Mouse (Mus musculus) liver, postnatal 0 days (tissue): Measurements from ENCODE around the gene Aldh4a1. TPM values are rescaled to one million over a fixed set of nuclear protein-coding genes. Genes with fewer than 3 reads are reported as not detected.

Source experiments
- ATAC-seq: fragments of 200-750 bp; cut with Nextera tagmentation; 2 replicates; pipeline ENCODE4 v1.8.0; 2017; ENCODE audit warnings: mild to moderate bottlenecking, moderate library complexity
- DNase-seq: peaks from one replicate; pipeline ENCODE4 v3.0.0-alpha.2; 2016
- H3K27ac ChIP-seq: fragments of 300-500 bp; sonication (generic); 2 replicates; pipeline ENCODE4 v1.5.1; 2014; ENCODE audit warnings: antibody characterized with exemption, moderate library complexity, mild to moderate bottlenecking, low read depth
- H3K27me3 ChIP-seq: fragments of 300-500 bp; sonication (generic); 2 replicates; pipeline ENCODE4 v1.6.1; 2014; ENCODE audit warnings: low read length, control low read depth, mixed read lengths; ENCODE audit not compliant: insufficient read depth
- H3K36me3 ChIP-seq: fragments of 300-500 bp; sonication (generic); replicated peaks from 2 replicates; pipeline ENCODE4 v1.6.1; 2014; ENCODE audit warnings: mild to moderate bottlenecking, control low read depth, low read length, moderate library complexity, mixed read lengths; ENCODE audit not compliant: insufficient read depth
- H3K4me1 ChIP-seq: fragments of 300-500 bp; sonication (generic); 2 replicates; pipeline ENCODE4 v1.6.1; 2014; ENCODE audit warnings: antibody characterized with exemption, mild to moderate bottlenecking, control low read depth; ENCODE audit not compliant: insufficient read depth
- H3K4me2 ChIP-seq: fragments of 300-500 bp; sonication (generic); 2 replicates; pipeline ENCODE4 v1.6.1; 2014; ENCODE audit warnings: low read depth, mild to moderate bottlenecking, low read length, moderate library complexity, mixed read lengths
- H3K4me3 ChIP-seq: fragments of 300-500 bp; sonication (generic); 2 replicates; pipeline ENCODE4 v1.5.1; 2014; ENCODE audit warnings: low read depth, low read length
- H3K9ac ChIP-seq: fragments of 300-500 bp; sonication (generic); replicated peaks from 2 replicates; pipeline ENCODE4 v1.6.1; 2014; ENCODE audit warnings: mild to moderate bottlenecking, moderate library complexity
- H3K9me3 ChIP-seq: fragments of 300-500 bp; sonication (generic); 2 replicates; pipeline ENCODE4 v1.6.1; 2016; ENCODE audit warnings: mild to moderate bottlenecking, control low read depth, low read length, mixed read lengths
- CTCF ChIP-seq: sonication (generic); IDR thresholded peaks from 2 replicates; pipeline ENCODE4 v1.5.1; 2016; ENCODE audit warnings: antibody characterized with exemption, low read depth
- EP300 ChIP-seq: IDR thresholded peaks from 2 replicates; pipeline ENCODE4 v1.6.1; 2016; ENCODE audit warnings: antibody characterized with exemption, low read depth, mild to moderate bottlenecking
- WGBS: fragments of 180-500 bp; shearing (Covaris S2); extraction: QIAGEN DNeasy Blood & Tissue Kit; methylation state at CpG from one replicate; pipeline ENCODE4 v1.1.7; 2014; ENCODE audit not compliant: insufficient replicate concordance; 5-methylcytosine and 5-hydroxymethylcytosine counted together
- polyA plus RNA-seq: library from polyadenylated mRNA; unstranded; fragments of >200 nt; fragmentation: Nextera tagmentation; extraction: Ambion mirVana; gene quantifications from 2 replicates; pipeline ENCODE4 v1.2.1, GENCODE M21; 2015

Gene Aldh4a1
- polyA plus RNA-seq, 1 experiment from 2014 or later = 86.3 TPM

GRCm38 (mm10) chr4:139576251-139576880 lies 46.3 kb upstream of the Aldh4a1 start:
- 56% methylated on average over 14 of the region's 14 CpGs for WGBS
- no peak for ATAC-seq
- Histone ChIP-seq H3K9me3 (no peaks in the 10 kb centered on the region), H3K36me3 (no peaks in the 10 kb centered on the region), H3K4me1 (peaks cover 31% of the 10 kb centered on the region), H3K27ac (peak overlapping the region; percentile 39), H3K4me3 (peak overlapping the region; percentile 77), H3K27me3 (peaks cover 18% of the 10 kb centered on the region), H3K9ac (peak overlapping the region; percentile 33; the same call in 1 of the 2 replicates), H3K4me2 (peak overlapping the region; percentile 92)
- DNase-seq = no peak
- TF ChIP-seq CTCF (no peak), EP300 (no peak)

DNA sequence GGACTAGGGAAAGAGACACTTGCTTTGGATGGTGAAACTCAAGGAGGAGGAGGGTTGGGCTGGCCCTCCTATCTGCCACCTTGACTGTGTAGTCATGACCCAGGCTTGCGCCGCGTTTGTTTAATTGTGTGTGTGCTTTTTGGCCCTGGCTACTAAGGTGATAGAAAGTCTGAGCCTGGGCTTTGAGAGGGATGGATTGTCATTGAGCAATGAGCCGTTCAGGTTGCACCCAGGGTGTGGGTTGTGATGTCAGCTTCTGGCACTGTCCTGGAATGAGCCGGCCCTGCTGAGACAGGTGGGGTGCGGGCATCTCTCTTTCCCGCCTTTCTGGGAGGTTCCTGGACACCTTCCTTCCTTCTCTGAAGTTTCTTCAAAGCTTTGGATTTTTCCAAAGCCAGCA lies 45.7 kb upstream of the Aldh4a1 start:
- H3K4me3 ChIP-seq = peak overlapping the region; percentile 77; the same call in 1 of the 2 replicates
- DNase-seq (peak; percentile 64), ATAC-seq (peak; percentile 12)
- H3K27ac ChIP-seq = peak overlapping the region; percentile 39; the same call in 1 of the 2 replicates
- WGBS = 52% methylated on average over 7 of the region's 7 CpGs
- H3K27me3 ChIP-seq = peaks cover 18% of the 10 kb centered on the region
- peaks cover 37% of the 10 kb centered on the region for H3K4me1 ChIP-seq
- H3K4me2 ChIP-seq = peak overlapping the region; percentile 92
- no peaks in the 10 kb centered on the region for H3K36me3 ChIP-seq
- TF ChIP-seq CTCF (no peak), EP300 (no peak)
- H3K9ac ChIP-seq = no peak overlapping the region; the same call in 1 of the 2 replicates
- no peaks in the 10 kb centered on the region for H3K9me3 ChIP-seq

DNA sequence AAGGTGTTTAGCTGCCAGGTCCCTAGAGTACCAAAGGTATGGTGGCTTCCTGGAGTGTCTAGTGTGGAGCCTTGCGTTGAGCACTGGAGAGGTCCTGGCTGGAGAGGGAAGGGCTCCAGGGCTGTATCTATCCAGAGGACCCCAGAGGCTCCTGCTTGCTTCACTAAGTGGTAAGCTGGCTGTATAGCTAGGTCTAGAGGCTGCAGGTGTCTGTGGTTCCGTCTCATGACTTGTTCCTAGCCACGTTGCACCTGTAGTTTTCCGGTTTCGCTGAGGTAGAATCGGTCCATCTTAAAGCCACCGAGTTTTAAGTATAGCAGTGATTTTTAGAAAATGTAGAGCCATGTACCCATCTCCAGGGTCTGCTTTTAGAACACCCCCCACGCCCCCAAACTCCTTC lies 44.3 kb upstream of the Aldh4a1 start:
- H3K9me3 ChIP-seq = no peaks in the 10 kb centered on the region
- no peak overlapping the region for H3K4me3 ChIP-seq
- peak overlapping the region; percentile 77 for H3K27ac ChIP-seq
- DNase-seq (no peak), ATAC-seq (no peak)
- WGBS = 77% methylated on average over 8 of the region's 8 CpGs
- peak overlapping the region; percentile 33 for H3K4me2 ChIP-seq
- no peaks in the 10 kb centered on the region for H3K36me3 ChIP-seq
- no peak overlapping the region for H3K9ac ChIP-seq
- no peak for TF ChIP-seq CTCF
- no peak for TF ChIP-seq EP300
- peaks cover 46% of the 10 kb centered on the region for H3K4me1 ChIP-seq
- peaks cover 17% of the 10 kb centered on the region for H3K27me3 ChIP-seq

DNA sequence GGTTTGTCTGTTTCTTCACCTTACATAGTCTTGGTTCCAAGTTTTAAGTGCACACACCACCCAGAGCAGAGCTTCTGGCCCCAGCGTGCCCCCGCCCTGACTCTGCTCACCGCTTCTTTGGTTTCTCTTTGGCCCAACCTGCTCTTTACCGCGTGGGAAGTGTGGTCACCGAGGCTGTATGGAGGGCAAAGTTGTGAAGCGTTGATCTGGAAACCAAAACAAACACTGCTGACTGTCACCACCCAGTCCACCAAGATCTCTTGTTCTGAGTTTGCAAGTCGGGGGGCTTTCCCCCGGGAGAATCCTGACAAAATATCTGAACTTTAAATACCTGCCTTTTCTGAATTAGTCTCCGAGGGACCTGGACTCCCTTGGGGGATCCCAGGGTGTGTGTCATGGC lies 43.7 kb upstream of the Aldh4a1 start:
- H3K4me2 ChIP-seq = peak overlapping the region; percentile 33
- H3K4me1 ChIP-seq = peaks cover 41% of the 10 kb centered on the region
- H3K4me3 ChIP-seq = no peak overlapping the region
- peak overlapping the region; percentile 77 for H3K27ac ChIP-seq
- H3K9me3 ChIP-seq = no peaks in the 10 kb centered on the region
- WGBS = 20% methylated on average over 10 of the region's 10 CpGs
- no peak for DNase-seq
- H3K9ac ChIP-seq = no peak overlapping the region
- H3K27me3 ChIP-seq = peaks cover 13% of the 10 kb centered on the region
- TF ChIP-seq EP300 (no peak), CTCF (no peak)
- no peaks in the 10 kb centered on the region for H3K36me3 ChIP-seq
- no peak for ATAC-seq

DNA sequence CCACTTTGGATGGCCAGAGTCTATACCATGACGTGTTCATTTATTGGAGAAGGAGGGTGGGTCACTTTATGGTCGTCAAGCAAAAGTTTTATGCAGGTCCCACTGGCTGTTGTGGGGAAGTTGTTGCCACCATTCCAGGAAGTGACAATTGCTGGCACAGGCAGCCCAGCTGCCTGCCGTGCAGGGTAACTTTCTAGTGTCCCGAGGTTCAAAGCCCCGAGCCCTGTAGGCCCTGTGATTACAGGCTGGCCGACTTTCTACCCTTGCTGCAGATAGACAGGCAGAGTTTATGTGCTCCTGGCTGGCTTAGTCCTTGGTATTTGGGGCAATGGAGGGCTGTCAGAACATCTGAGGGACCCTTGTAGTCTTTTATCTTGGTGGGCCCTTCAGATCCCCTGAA lies 43.2 kb upstream of the Aldh4a1 start:
- no peak for TF ChIP-seq CTCF
- TF ChIP-seq EP300 = no peak
- Histone ChIP-seq H3K27me3 (peaks cover 13% of the 10 kb centered on the region), H3K4me3 (no peak overlapping the region), H3K9me3 (no peaks in the 10 kb centered on the region), H3K9ac (no peak overlapping the region), H3K4me1 (peaks cover 41% of the 10 kb centered on the region), H3K36me3 (no peaks in the 10 kb centered on the region), H3K27ac (peak overlapping the region; percentile 77), H3K4me2 (peak overlapping the region; percentile 33; the same call in 1 of the 2 replicates)
- WGBS = 17% methylated on average over 6 of the region's 6 CpGs
- no peak for DNase-seq
- no peak for ATAC-seq

- Histone ChIP-seq H3K4me2 (peak overlapping the region; percentile 63), H3K27me3 (peaks cover 7% of the 10 kb centered on the region), H3K4me3 (peak overlapping the region; percentile 21), H3K27ac (peak overlapping the region; percentile 77), H3K9me3 (no peaks in the 10 kb centered on the region), H3K4me1 (peaks cover 46% of the 10 kb centered on the region), H3K36me3 (no peaks in the 10 kb centered on the region), H3K9ac (peak overlapping the region; percentile 53)
- DNase-seq (peak; percentile 44), ATAC-seq (0 out of 2 replicates have a peak, but pooled peaks have one; percentile 14)
- WGBS = 20% methylated on average over 15 of the region's 15 CpGs
- TF ChIP-seq CTCF = no peak
- TF ChIP-seq EP300 = no peak
Measured at GRCm38 (mm10) chr4:139580663-139581336, 41.9 kb upstream of the Aldh4a1 start.
